Mouse (Mus musculus) kidney, embryonic 16.5 days (tissue): ENCODE results near the gene Mzf1. TPM values are rescaled to one million over a fixed set of nuclear protein-coding genes. Genes with fewer than 3 reads are reported as not detected.
A peak's percentile ranks its signal among the peaks of the same experiment; 100 is the strongest.

Source experiments
- ATAC-seq: fragments of 200-750 bp; cut with Nextera tagmentation; 2 replicates; pipeline ENCODE4 v1.8.0; 2017; ENCODE audit warnings: moderate TSS enrichment; ENCODE audit not compliant: low FRiP score, low TSS enrichment
- H3K27ac ChIP-seq: fragments of 300-500 bp; sonication (generic); 2 replicates; pipeline ENCODE4 v1.5.1; 2014; ENCODE audit warnings: low read length
- H3K27me3 ChIP-seq: fragments of 300-500 bp; sonication (generic); 2 replicates; pipeline ENCODE4 v1.6.1; 2014; ENCODE audit warnings: low read length, control low read depth, mixed read lengths; ENCODE audit not compliant: insufficient read depth
- H3K36me3 ChIP-seq: fragments of 300-500 bp; sonication (generic); 2 replicates; pipeline ENCODE4 v1.6.1; 2014; ENCODE audit warnings: low read length, control low read depth, mixed read lengths; ENCODE audit not compliant: insufficient read depth
- H3K4me1 ChIP-seq: fragments of 300-500 bp; sonication (generic); 2 replicates; pipeline ENCODE4 v1.6.1; 2014; ENCODE audit warnings: low read length, control low read depth, mixed read lengths; ENCODE audit not compliant: insufficient read depth
- H3K4me2 ChIP-seq: fragments of 300-500 bp; sonication (generic); replicated peaks from 2 replicates; pipeline ENCODE4 v1.6.1; 2014; ENCODE audit warnings: low read depth, low read length
- H3K4me3 ChIP-seq: fragments of 300-500 bp; sonication (generic); 2 replicates; pipeline ENCODE4 v1.5.1; 2014; ENCODE audit warnings: mild to moderate bottlenecking, low read length
- H3K9ac ChIP-seq: fragments of 300-500 bp; sonication (generic); replicated peaks from 2 replicates; pipeline ENCODE4 v1.6.1; 2014; ENCODE audit warnings: low read length
- H3K9me3 ChIP-seq: fragments of 300-500 bp; sonication (generic); 2 replicates; pipeline ENCODE4 v1.6.1; 2016; ENCODE audit warnings: low read length, control low read depth
- WGBS: fragments of 180-500 bp; shearing (Covaris S2); extraction: QIAGEN DNeasy Blood & Tissue Kit; methylation state at CpG from one replicate; pipeline ENCODE4 v1.1.7; 2014; 5-methylcytosine and 5-hydroxymethylcytosine counted together
- polyA plus RNA-seq: library from polyadenylated mRNA; unstranded; fragments of >200 nt; fragmentation: Nextera tagmentation; extraction: Ambion mirVana; gene quantifications from 2 replicates; pipeline ENCODE4 v1.2.1, GENCODE M21; 2015

Mzf1 gene
- polyA plus RNA-seq, 1 experiment from 2014 or later = 3.8 TPM

DNA sequence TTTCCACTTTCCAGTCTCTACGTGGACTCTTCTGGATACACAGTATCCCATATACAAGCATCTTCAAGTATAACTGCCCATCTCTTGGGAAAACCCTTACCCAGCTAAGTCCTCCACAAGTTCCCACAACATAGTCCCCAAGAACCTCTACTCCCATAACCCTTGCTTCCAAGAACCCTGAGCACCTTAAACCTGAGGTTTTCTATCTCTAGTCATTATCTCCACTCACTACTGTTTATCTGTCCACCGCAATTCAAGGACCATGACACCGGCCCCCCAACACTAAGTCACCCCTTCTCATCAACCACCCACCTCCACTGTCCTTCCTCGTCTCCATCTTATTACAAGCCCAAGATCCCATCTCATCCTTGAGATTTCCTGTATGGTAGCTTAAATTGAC is 17.8 kb downstream of the Mzf1 start:
- Histone ChIP-seq H3K4me1 (peaks cover 40% of the 10 kb centered on the region), H3K27ac (peak overlapping the region; percentile 26; the same call in 1 of the 2 replicates), H3K9ac (peak overlapping the region; percentile 99), H3K36me3 (peaks cover 23% of the 10 kb centered on the region), H3K27me3 (no peaks in the 10 kb centered on the region), H3K4me3 (peak overlapping the region; percentile 85), H3K4me2 (peak overlapping the region; percentile 74), H3K9me3 (no peaks in the 10 kb centered on the region)
- WGBS = 36% methylated on average over 4 of the region's 4 CpGs
- no peak for ATAC-seq

DNA sequence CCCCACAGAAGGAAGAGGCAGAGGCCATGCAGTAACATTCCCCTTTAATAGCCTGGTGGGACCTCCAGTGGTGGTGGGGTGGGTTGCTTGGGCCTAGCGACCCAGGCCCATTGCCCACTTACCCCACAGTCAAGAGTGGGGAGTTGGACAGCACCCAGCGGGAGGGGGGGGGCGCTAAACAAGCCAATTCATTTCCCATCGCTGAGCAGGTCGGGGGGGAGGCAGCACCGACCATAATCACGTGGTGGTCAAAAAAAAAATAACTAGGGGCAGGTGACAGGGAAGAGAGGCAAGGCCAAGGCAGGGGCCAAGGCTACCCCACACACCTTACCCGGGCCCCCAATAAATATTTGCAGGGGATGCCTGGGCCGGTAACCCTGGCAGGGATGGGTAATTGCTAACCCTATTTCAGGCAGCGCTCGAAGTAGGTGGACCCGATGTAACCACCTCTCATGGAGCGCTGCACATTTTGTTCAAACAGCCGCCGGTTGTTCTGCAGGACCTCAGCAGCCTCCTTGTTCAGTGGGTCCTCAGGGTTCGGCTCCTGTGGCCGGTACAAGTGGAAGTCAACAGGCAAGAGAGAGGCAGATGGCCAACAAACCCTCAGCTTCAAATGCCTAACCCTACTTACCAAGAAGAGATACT is 19.2 kb downstream of the Mzf1 start:
- Histone ChIP-seq H3K4me3 (no peak overlapping the region), H3K27ac (peak overlapping the region; percentile 95), H3K4me1 (peaks cover 40% of the 10 kb centered on the region), H3K36me3 (peaks cover 36% of the 10 kb centered on the region), H3K4me2 (0 out of 2 replicates have a peak overlapping the region, but pooled peaks have one; percentile 86), H3K9me3 (no peaks in the 10 kb centered on the region), H3K27me3 (no peaks in the 10 kb centered on the region), H3K9ac (peak overlapping the region; percentile 18; the same call in 1 of the 2 replicates)
- ATAC-seq = no peak
- 82% methylated on average over 17 of the region's 17 CpGs for WGBS

DNA sequence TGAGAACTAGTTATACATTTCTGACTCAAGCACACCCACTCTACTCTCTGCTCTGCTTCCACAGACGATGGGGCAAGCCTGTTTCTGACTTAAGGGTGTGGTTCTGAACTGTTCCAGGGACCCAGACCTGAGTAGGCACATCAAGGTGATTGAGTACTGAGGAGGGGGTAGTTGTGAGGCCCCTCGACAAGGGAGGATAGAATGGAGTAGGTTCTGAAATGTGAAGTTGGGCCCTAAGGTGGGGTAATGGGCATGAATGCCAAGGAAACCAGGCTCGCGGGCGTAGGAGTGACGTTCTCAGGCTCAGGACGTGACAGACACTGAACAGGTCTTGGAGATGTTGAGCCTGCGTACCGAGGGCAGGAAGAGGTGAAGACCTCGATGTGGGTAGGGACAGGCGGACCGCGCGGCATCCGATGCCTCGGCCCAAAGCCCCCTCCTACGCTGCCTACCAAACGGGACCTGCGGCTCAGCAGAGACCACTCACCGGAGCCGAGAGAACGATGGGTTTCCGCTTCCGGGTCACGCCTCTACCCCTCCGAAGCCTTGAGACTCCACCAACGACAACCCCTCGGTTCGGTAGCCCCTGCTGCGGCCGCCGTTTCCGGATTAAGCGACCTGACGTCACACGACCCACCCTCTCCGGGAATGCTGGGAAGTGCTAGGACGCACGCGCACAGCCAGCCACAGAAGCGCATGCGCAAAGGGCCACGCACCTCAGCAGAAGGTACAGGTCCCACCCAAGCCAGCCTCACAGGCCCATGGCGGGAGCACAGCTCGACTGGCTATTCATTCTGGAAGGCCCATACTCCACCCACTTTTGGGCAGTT is 20.2 kb downstream of the Mzf1 start, which contains the start of gene Chmp2a:
Gene Chmp2a, minus strand, starts transcription at position 660 of the 830 bp plus-strand sequence.
- Histone ChIP-seq H3K36me3 (peaks cover 46% of the 10 kb centered on the region), H3K9me3 (no peaks in the 10 kb centered on the region), H3K4me2 (peak within 1 kb of the TSS; percentile 86), H3K4me1 (peaks cover 39% of the 10 kb centered on the region), H3K4me3 (peak within 1 kb of the TSS; percentile 66), H3K27ac (peak within 1 kb of the TSS; percentile 95), H3K9ac (peak within 1 kb of the TSS; percentile 87), H3K27me3 (no peaks in the 10 kb centered on the region)
- ATAC-seq = peak; percentile 81
- under 1% methylated on average over 45 of the region's 45 CpGs for WGBS

DNA sequence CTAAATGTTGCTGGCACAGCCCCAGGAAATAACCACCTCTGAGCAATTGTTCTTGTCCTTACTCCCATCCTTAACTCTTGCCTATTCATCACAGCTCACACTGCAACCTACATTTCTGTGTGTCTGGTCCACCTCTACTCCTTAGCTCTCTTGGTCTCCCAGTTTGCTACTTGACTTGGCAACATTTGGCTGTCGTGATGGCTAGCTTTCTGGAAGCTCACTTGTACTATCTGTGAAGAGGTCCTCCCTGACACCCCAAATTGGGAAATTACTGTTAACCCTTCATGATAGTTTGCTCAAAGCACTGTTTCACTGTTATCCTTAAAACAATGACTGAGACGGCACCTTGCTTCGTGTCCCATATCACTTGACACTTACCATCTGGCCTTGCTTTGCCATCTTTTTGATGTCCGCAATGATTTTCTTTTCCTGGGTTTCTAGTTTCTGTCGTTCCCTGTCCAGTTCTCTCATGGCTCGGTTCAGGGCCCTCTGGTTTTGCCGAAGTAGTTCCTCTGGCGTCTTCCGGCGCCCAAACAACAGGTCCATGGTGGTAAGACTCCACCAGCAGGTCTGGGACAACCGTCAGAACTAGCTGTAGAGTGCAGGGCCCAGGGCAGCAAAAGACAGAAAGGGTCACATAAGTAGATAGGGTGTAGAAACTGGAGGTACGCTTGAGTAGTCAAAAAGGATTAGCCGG is 21.0 kb downstream of the Mzf1 start:
- peaks cover 31% of the 10 kb centered on the region for H3K4me1 ChIP-seq
- ATAC-seq = no peak
- H3K27ac ChIP-seq = peak overlapping the region; percentile 95
- peak overlapping the region; percentile 87 for H3K9ac ChIP-seq
- H3K4me2 ChIP-seq = peak overlapping the region; percentile 86
- no peaks in the 10 kb centered on the region for H3K27me3 ChIP-seq
- WGBS = 36% methylated on average over 13 of the region's 13 CpGs
- H3K9me3 ChIP-seq = no peaks in the 10 kb centered on the region
- H3K36me3 ChIP-seq = peaks cover 54% of the 10 kb centered on the region
- H3K4me3 ChIP-seq = peak overlapping the region; percentile 66

DNA sequence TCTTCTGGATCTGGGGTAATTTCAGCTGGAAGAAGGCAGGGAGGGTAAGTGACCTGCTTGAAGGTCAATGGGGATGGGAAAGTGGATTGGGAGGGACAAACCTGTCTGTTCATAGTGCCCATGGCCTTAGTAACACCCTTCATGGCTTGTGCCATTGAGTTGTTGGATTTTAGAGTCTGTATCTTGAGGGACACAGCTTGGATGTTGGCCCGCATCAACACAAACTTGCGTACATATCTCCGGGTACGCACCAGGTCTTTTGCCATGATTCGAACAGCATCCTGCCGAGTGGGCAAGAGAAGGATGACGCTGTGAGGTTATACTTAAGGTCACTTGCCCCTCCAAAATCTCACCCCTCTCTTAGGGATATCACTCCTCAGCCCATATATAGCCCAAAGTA is 22.0 kb downstream of the Mzf1 start:
- 87% methylated on average over 7 of the region's 7 CpGs for WGBS
- Histone ChIP-seq H3K27ac (no peak overlapping the region), H3K27me3 (no peaks in the 10 kb centered on the region), H3K4me1 (peaks cover 31% of the 10 kb centered on the region), H3K9me3 (no peaks in the 10 kb centered on the region), H3K4me2 (no peak overlapping the region), H3K4me3 (no peak overlapping the region), H3K9ac (no peak overlapping the region), H3K36me3 (peaks cover 64% of the 10 kb centered on the region)
- ATAC-seq = no peak

DNA sequence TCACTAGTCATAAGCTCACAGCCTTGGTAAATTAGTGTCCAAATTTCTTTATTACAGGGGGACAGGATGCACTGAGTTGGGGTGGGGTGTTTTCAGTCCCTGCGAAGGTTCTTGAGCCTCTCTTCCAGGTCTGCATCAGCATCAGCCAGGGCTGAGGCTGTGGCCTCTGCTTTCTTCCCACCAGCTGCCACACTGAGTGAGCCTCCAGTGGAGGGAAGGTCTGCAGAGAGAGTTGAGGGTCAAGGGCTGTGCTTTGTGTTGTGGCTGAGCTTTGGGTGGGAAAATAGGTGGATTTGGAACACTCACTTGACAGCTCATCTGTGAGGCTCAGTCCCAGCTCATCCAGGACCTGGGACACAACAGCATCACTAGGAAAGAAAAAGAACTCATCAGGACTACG is 22.6 kb downstream of the Mzf1 start:
- 80% methylated on average over 2 of the region's 2 CpGs for WGBS
- H3K9me3 ChIP-seq = no peaks in the 10 kb centered on the region
- peaks cover 70% of the 10 kb centered on the region for H3K36me3 ChIP-seq
- no peak overlapping the region for H3K4me3 ChIP-seq
- no peak for ATAC-seq
- no peak overlapping the region for H3K9ac ChIP-seq
- no peaks in the 10 kb centered on the region for H3K27me3 ChIP-seq
- peaks cover 31% of the 10 kb centered on the region for H3K4me1 ChIP-seq
- no peak overlapping the region for H3K4me2 ChIP-seq
- H3K27ac ChIP-seq = no peak overlapping the region

DNA sequence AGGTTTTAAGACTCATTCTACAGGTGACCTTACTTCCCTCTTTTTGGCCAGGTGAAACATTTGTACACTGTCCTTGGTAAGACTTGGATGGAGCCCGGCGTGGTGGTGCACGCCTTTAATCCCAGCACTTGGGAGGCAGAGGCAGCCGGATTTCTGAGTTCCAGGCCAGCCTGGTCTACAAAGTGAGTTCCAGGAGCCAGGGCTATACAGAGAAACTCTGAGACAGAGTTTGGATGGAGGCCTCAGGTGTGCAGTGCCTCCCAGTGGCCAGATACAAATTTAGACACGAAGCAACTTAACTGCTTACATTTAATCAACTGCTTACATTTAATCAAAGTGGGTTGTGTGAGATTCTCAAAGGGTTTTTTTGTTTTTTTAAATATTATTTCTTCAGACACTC is 23.5 kb downstream of the Mzf1 start:
- peaks cover 78% of the 10 kb centered on the region for H3K36me3 ChIP-seq
- no peak overlapping the region for H3K9ac ChIP-seq
- H3K27me3 ChIP-seq = no peaks in the 10 kb centered on the region
- peaks cover 29% of the 10 kb centered on the region for H3K4me1 ChIP-seq
- H3K4me2 ChIP-seq = no peak overlapping the region
- H3K9me3 ChIP-seq = no peaks in the 10 kb centered on the region
- H3K27ac ChIP-seq = no peak overlapping the region
- no peak overlapping the region for H3K4me3 ChIP-seq
- no peak for ATAC-seq
- WGBS = 72% methylated on average over 5 of the region's 5 CpGs

DNA sequence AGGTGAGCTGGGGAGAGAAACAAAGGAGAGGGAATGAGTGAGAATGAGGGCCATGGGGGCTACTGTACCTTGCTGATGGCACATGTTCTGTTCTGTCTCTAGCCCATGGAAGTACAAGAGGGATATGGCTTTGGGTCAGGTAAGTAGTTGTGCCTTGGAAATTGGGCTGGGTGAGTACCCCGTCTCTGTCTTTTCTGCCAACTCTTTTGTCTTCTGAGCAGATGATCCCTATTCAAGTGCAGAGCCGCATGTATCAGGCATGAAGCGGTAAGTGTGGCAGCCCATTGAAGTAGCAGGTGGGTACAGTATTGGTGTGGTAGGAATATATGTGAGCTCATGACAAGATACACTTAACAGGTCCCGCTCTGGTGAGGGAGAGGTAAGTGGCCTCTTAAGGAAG is 25.6 kb downstream of the Mzf1 start:
- H3K4me2 ChIP-seq = no peak overlapping the region
- 97% methylated on average over 4 of the region's 4 CpGs for WGBS
- H3K9ac ChIP-seq = no peak overlapping the region
- no peaks in the 10 kb centered on the region for H3K27me3 ChIP-seq
- H3K4me3 ChIP-seq = no peak overlapping the region
- H3K9me3 ChIP-seq = no peaks in the 10 kb centered on the region
- no peak for ATAC-seq
- peaks cover 73% of the 10 kb centered on the region for H3K36me3 ChIP-seq
- H3K4me1 ChIP-seq = peaks cover 25% of the 10 kb centered on the region
- H3K27ac ChIP-seq = no peak overlapping the region

DNA sequence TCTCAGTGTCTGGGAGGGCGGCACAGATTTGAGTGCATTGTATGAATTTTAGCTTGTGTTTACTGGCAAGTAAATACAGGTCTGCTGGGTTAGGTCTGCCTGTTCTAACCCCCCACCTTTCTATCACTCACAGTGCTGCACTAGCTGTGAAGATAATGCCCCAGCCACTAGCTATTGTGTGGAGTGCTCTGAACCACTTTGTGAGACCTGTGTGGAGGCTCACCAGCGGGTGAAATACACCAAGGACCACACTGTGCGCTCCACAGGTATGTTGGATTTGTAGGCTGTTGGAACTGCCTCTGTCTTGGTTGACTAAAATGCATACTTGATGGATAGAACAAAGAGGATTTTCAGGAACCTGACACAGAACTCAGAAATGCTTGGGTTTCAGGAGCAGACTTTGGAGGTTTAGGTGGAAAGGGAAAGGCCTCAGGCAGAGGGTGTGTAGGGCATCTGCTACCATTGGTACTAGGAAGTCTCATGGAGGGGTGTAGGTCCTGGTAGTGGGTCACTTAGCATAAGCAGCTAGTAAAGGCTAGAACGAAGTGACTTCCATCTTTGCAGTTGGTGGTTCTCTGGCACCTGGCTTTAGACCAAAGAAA is 29.0 kb downstream of the Mzf1 start:
- Histone ChIP-seq H3K4me2 (peak overlapping the region; percentile 98), H3K9me3 (no peaks in the 10 kb centered on the region), H3K27ac (peak overlapping the region; percentile 100; the same call in 1 of the 2 replicates), H3K27me3 (no peaks in the 10 kb centered on the region), H3K9ac (peak overlapping the region; percentile 98), H3K4me3 (peak overlapping the region; percentile 95), H3K4me1 (peaks cover 15% of the 10 kb centered on the region), H3K36me3 (peaks cover 52% of the 10 kb centered on the region)
- no peak for ATAC-seq
- 29% methylated on average over 4 of the region's 4 CpGs for WGBS
